Comparison of ENCODE assay signal across 19 mouse cellular contexts in the genomic region with DNA sequence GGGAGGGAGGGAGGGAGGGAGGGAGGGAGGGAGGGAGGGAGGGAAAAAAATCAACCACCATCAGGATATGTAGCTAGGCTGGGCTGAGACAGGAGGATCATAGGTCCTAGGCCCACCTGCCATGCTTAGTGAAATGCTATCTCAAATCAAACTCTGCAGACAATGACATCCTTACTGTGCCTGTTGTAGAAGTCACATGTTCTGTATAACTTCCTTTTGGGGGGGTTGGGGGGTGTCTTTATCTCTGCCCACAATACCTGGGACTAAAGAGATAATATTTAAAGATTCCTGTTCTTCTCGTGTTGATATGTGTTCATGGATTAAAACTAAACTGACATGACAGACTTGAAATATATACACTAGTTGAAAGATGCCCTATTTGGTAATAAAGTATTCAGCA.
"Had no signal": no experiment of that assay in that cellular context is flagged by ENCODE, and none has a peak within 500 bp of the region (broad histone marks: within the 10 kb centered on the region; RNA-seq: fewer than 3 reads in every experiment).

No protein-coding gene starts in this region.

- H3K27ac ChIP-seq: left cerebral cortex, adult 2 months; liver, embryonic 15.5 days; midbrain, embryonic 12.5 days; midbrain, embryonic 15.5 days; neural tube, embryonic 12.5 days; neural tube, embryonic 15.5 days; stomach, embryonic 15.5 days had no signal

- H3K9me3 ChIP-seq: liver, embryonic 15.5 days; midbrain, embryonic 12.5 days; midbrain, embryonic 15.5 days; neural tube, embryonic 12.5 days; neural tube, embryonic 15.5 days; stomach, embryonic 15.5 days had no signal

- ATAC-seq: midbrain, embryonic 15.5 days had no signal

- H3K27me3 ChIP-seq: liver, embryonic 15.5 days; midbrain, embryonic 12.5 days; midbrain, embryonic 15.5 days; neural tube, embryonic 12.5 days; neural tube, embryonic 15.5 days; stomach, embryonic 15.5 days had no signal

- H3K9ac ChIP-seq: liver, embryonic 15.5 days; midbrain, embryonic 12.5 days; midbrain, embryonic 15.5 days; neural tube, embryonic 12.5 days; neural tube, embryonic 15.5 days; stomach, embryonic 15.5 days had no signal

- H3K4me2 ChIP-seq: liver, embryonic 15.5 days; midbrain, embryonic 12.5 days; midbrain, embryonic 15.5 days; neural tube, embryonic 12.5 days; neural tube, embryonic 15.5 days; stomach, embryonic 15.5 days had no signal

- H3K4me3 ChIP-seq: left cerebral cortex, adult 2 months; liver, embryonic 15.5 days; midbrain, embryonic 12.5 days; midbrain, embryonic 15.5 days; neural tube, embryonic 12.5 days; neural tube, embryonic 15.5 days; stomach, embryonic 15.5 days had no signal

- H3K36me3 ChIP-seq: liver, embryonic 15.5 days; midbrain, embryonic 12.5 days; midbrain, embryonic 15.5 days; neural tube, embryonic 12.5 days; neural tube, embryonic 15.5 days; stomach, embryonic 15.5 days had no signal

- DNase-seq: kidney, adult 18-20 months; kidney, adult 9 months; kidney, postnatal 14 days; kidney, postnatal 4 days; layer of hippocampus, postnatal 36 days; lung, adult 2 months; lung, postnatal 14 days; lung, postnatal 4 days; retina, postnatal 1 day; right cerebral cortex, postnatal 25 days; spleen, adult 18-20 months; thymus, postnatal 25 days had no signal
